Mouse (Mus musculus): ENCODE measurements around the gene Eno1. TPM values are rescaled to one million over a fixed set of nuclear protein-coding genes. Genes with fewer than 3 reads are reported as not detected.
A peak's percentile ranks its signal among the peaks of the same experiment; 100 is the strongest.
"Not testable (repeated sequence)": the region's sequence is repeated elsewhere in the genome, so short reads cannot be mapped to it uniquely, and the experiment has no call there.

Gene Eno1
- total RNA-seq, 2 experiments from 2014 or later = 112 to 141 TPM

- DNase-seq = peak; percentile 97
These were observed 44.7 kb downstream of the Eno1 start, which contains the start of gene Rere for GRCm38 (mm10) chr4:150281018-150281761. Gene Rere (plus strand): TSS chr4:150281646.

DNA sequence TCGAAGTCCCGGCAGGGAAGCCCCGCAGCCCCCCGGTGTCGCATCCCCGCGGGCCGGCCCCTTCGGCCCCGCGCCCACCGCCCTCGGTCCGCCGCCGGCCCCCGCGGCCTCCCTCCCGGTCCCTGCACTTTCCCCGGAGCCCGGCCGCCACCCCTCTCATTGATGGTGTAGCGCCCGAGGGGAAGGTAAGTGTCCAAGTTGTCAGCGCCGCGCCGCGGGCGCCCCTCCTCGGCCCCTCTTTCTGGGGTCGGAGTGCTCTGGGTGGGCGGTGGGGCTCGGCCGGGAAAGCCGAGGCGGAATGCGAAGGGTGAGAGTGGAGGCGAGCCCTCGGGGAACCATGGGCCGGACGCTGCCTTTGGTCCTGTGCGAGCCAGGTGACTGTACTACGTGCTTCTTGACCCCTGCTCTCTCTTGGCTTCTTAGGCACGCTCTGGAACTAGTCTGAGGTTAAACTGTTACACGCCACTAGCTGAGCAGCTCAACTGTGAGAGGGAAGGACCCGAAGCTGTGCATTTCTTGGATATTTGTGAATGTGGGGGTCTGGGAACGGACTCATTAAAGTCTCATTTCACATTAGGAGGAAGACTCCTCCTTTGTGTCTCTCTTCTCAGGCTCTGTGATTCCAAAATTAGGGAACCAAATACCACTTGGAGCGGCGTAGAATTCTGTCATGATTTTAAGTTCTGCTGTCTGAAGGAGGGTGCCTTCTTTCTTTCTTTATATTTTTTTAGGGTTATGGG lies 45.5 kb downstream of the Eno1 start:
- peak; percentile 43 for DNase-seq

DNA sequence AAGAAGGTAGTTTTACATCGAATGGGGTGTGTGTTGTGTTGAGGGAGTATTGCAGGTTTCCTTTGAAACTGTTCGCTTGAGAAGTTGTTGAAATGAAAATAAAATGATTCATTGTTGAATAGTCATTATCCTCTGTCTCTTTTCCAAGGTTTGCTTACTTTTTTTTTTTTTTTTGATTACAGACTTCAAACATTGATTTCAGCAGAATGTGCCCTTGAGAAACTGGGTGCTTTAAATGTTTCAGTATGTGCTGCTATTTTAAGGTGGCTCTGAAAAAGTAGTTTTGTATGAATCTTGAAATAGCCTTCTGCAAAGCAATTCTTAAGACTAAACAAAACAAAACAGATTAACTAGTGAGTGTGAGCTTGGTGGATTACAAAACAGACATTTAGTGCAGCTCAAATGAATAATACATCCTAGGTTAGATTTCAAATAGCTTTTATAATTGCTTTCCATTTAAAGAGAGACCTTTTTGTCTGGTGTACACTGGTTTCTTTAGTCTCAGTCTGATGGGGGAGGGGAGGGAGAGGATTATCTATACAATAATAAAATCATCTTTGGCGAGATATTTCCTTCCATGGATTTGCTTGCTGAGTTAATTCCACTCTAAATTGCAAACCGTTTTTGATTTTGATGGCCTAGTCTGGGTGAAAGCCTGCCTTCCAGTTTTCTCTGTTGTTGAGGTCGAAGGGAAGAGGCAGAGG lies 46.3 kb downstream of the Eno1 start:
- no peak for DNase-seq

DNA sequence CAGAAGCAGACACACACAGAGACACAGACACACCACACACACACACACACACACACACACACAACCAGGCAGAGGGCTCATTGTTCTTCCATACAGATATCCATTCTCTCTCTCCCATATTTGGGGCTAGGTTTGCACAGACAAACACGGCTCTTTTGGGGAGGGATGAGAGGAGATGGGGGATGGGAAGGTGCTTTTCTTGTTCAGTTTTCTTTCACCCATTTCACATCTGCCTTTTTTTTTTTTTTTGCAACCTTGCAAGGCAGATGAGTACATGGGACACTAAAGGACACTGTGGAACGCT lies 46.8 kb downstream of the Eno1 start:
- no peak for DNase-seq

DNA sequence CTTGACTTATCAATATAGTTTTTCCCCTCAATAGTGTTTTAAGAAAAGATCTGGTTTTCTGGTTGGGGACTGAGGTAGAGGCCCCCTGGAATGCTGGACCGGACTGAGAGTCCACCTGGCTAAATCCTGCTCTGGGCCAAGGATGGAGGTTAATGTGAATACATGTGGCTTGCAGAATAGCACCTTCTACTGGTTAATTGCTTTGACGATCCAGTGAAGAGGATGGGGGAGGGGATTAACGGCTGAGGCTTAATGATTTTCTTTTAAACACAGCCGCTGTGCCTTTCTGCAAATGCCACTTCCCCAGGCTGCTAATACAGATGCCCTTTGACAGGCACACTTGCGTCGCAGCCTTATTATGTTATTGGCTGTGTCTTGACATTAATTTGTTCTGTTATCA lies 47.5 kb downstream of the Eno1 start:
- no peak for DNase-seq

DNA sequence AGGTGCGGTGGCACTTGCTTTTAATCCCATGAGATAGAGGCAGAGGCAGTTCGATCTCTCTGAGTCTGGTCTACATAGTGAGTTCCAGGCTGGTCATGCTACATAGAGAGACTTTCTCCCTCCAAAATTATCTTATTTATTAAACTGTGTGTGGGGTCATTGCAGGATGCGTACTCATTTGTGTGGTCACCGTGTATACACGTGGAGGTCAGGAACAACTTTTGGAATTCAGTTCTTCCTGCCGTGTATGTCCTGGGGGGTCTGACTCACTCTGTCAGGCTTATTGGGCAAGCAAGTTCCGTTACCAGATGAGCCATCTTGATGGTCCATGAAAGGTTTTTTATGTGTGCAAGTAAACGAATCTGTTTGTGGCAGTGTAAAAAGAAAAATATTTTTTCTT lies 50.5 kb downstream of the Eno1 start:
- DNase-seq = no peak

GRCm38 (mm10) chr4:150287463-150287862 lies 50.9 kb downstream of the Eno1 start:
- not testable (repeated sequence) for DNase-seq

GRCm38 (mm10) chr4:150291900-150292299 lies 55.4 kb downstream of the Eno1 start:
- no peak for DNase-seq

DNA sequence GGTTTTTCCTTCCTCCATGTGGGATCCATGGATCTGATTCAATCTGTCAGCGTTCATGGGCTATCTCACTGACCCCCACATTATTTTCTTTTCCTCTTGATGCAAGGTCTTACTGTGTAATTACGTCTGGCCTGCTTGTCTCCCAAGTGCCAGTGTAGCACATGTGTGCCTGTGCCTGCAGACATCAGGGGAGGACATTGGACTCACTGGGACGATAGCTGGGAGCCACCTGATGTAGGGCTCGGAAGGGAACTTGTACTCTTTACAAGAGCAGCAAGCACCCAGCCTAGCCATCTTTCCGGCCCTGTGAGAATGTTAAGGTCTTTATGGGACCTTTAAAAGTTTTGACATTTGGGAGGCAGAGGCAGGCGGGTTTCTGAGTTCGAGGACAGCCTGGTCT lies 58.3 kb downstream of the Eno1 start:
- DNase-seq = no peak

DNA sequence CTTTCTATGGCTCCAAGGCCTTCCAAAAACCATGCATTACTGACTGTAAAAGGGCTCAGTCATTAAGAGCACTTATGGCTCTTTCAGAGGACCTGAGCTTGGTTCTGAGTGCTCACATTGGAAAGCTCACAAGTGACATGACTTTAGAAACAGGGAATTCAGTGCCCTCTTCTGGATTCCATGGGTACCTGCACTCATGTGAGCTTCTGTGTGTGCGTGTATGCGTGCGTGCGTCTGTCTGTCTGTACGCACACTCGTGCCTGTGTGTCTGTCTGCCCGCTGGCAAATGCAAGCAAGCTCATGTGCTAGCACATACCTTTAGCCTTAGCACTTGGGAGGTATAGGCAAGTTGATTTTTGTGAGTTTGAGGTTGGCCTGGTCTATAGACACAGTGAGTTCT lies 59.4 kb downstream of the Eno1 start:
- no peak for DNase-seq

Other genes with a start within 250 kb of the Eno1 start
- 10 to 100 TPM; 43.2 to 49.2 TPM for gene H6pd, start 227.7 kb upstream of the Eno1 start, total RNA-seq (2021)
- gene Gpr157, start 149.4 kb upstream of the Eno1 start, total RNA-seq (2021) = 10 to 100 TPM; 22.8 to 35.7 TPM
- gene Slc2a5, start 117.4 kb upstream of the Eno1 start, total RNA-seq (2021) = under 1 TPM in 1 of 2 experiments, not detected in 1; 0.54 TPM
- not detected for gene Slc2a7, start 87.7 kb upstream of the Eno1 start, total RNA-seq (2021)
- gene Car6, start 35.4 kb upstream of the Eno1 start, total RNA-seq (2021) = not detected
- gene Rere, start 44.9 kb downstream of the Eno1 start, total RNA-seq (2021) = 10 to 100 TPM; 51.0 to 56.4 TPM

All from gastrocnemius, postnatal 25 days (tissue).